Mouse (Mus musculus): ENCODE results near the gene Mbd6. TPM values are rescaled to one million over a fixed set of nuclear protein-coding genes. Genes with fewer than 3 reads are reported as not detected.

The Mbd6 gene
- total and polyA plus RNA-seq, 2 experiments: 1.0 to 19.2 TPM

DNA sequence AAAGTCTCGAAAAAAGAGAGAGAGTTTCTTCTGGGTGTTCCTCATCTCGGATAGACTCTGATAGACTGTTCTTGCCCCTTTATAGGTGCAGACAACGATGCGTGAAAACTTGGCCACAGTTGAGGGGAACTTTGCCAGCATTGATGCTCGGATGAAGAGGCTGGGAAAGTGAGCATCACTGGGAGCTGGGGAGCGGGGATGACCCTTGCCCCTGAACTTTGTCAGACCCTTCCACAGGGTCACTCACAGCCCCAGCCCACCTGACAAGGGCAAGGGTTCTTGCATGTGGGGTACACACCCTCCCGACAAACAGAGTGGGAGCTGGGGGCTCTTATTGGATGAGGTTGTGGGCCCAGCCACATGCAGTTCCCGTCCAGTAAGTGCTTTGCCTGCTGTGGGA is 7.5 kb downstream of the Mbd6 start:
- Histone ChIP-seq H3K36me3 (ENCODE audit: control insufficient read depth, insufficient read depth, low read length) (peaks cover 54% of the 10 kb centered on the region), H3K27me3 (ENCODE audit: control insufficient read depth, insufficient read depth, low read length) (no peaks in the 10 kb centered on the region), H3K9ac (ENCODE audit: low read depth, low read length) (no peak overlapping the region), H3K4me3 (ENCODE audit: insufficient read depth, low read depth, low read length) (no peak overlapping the region), H3K79me2 (ENCODE audit: control insufficient read depth, insufficient read depth, low read length) (peaks cover 6% of the 10 kb centered on the region; the same call in 1 of the 2 replicates), H3K27ac (replicated peaks; ENCODE audit: insufficient read depth, low read depth, low read length) (no peak overlapping the region), H3K4me1 (ENCODE audit: control insufficient read depth, insufficient read depth, low read length) (no peaks in the 10 kb centered on the region)
- no peak for DNase-seq (ENCODE audit: extremely low read depth, low read depth, low spot score)
- TF ChIP-seq POLR2A (IDR thresholded peaks at IDR 0.05; ENCODE audit: extremely low read depth, insufficient read depth, low read length) (no peak), CTCF (IDR thresholded peaks at IDR 0.05; ENCODE audit: low read depth, low read length) (no peak)
- 68% methylated on average over 8 of the region's 8 CpGs for WGBS

DNA sequence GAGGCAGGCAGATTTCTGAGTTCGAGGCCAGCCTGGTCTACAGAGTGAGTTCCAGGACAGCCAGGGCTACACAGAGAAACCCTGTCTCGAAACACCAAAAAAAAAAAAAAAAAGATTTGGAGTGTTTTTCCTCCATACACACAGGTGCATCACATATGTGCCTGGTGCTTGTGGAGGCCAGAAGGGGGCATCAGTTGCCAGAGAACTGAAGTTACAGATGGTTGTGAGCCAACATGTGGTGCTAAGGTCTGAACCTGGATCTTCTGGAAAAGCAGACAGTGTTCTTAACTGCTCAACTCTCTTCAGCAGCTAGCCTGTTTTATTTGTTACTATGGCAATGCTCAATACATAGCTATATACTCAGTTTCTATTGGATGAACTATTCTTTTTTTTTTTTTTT is 9.1 kb downstream of the Mbd6 start:
- Histone ChIP-seq H3K79me2 (ENCODE audit: control insufficient read depth, insufficient read depth, low read length) (no peaks in the 10 kb centered on the region), H3K9ac (ENCODE audit: low read depth, low read length) (no peak overlapping the region), H3K36me3 (ENCODE audit: control insufficient read depth, insufficient read depth, low read length) (peaks cover 65% of the 10 kb centered on the region), H3K27me3 (ENCODE audit: control insufficient read depth, insufficient read depth, low read length) (no peaks in the 10 kb centered on the region), H3K27ac (replicated peaks; ENCODE audit: insufficient read depth, low read depth, low read length) (no peak overlapping the region), H3K4me1 (ENCODE audit: control insufficient read depth, insufficient read depth, low read length) (no peaks in the 10 kb centered on the region), H3K4me3 (ENCODE audit: insufficient read depth, low read depth, low read length) (no peak overlapping the region)
- DNase-seq (ENCODE audit: extremely low read depth, low read depth, low spot score): no peak
- 0 out of 2 replicates have a peak, but pooled peaks have one; percentile 12 for TF ChIP-seq CTCF (IDR thresholded peaks at IDR 0.05; ENCODE audit: low read depth, low read length)
- TF ChIP-seq POLR2A (IDR thresholded peaks at IDR 0.05; ENCODE audit: extremely low read depth, insufficient read depth, low read length): no peak
- 91% methylated on average over 2 of the region's 2 CpGs for WGBS

DNA sequence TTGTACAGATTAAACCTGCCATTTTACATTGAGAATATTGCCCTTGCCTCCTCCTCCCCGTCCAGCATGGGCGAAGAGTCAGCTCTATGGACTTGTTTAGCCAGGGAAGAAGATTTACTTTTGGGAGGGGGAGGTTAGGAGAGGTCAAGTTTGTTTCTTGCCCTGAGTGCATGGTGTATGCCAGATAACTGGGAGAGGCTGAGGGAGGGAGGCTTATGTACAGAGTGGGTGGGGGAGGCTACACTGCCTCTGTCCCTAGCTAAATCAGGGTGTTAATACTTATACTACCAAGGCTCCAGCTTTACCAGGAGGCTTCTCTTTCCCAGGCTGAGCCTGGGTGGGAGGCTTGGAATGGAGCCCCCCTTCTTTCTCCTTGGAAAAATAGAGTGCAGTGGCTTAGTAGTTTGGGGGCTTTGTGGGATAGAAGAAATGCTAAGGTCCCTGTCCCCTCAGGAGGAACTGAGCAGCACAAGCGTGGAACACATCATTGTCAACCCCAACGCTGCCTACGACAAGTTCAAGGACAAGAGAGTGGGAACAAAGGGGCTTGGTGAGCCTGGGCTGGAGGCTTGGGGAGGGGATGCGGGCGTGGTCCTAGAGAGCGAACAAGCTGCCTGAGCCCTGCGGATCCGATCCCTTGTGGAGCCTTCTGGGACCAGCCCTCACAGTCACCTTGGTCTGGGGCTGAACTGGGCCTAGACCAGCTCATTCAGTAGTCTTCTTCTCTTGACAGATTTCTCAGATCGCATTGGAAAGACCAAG is 14.4 kb downstream of the Mbd6 start:
- Histone ChIP-seq H3K4me1 (ENCODE audit: control insufficient read depth, insufficient read depth, low read length) (no peaks in the 10 kb centered on the region; the same call in 1 of the 2 replicates), H3K79me2 (ENCODE audit: control insufficient read depth, insufficient read depth, low read length) (no peaks in the 10 kb centered on the region), H3K27me3 (ENCODE audit: control insufficient read depth, insufficient read depth, low read length) (no peaks in the 10 kb centered on the region), H3K4me3 (ENCODE audit: insufficient read depth, low read depth, low read length) (no peak overlapping the region), H3K9ac (ENCODE audit: low read depth, low read length) (no peak overlapping the region), H3K27ac (replicated peaks; ENCODE audit: insufficient read depth, low read depth, low read length) (no peak overlapping the region), H3K36me3 (ENCODE audit: control insufficient read depth, insufficient read depth, low read length) (peaks cover 38% of the 10 kb centered on the region)
- no peak for DNase-seq (ENCODE audit: extremely low read depth, low read depth, low spot score)
- TF ChIP-seq POLR2A (IDR thresholded peaks at IDR 0.05; ENCODE audit: extremely low read depth, insufficient read depth, low read length) (no peak), CTCF (IDR thresholded peaks at IDR 0.05; ENCODE audit: low read depth, low read length) (no peak)
- WGBS: 89% methylated on average over 11 of the region's 11 CpGs

DNA sequence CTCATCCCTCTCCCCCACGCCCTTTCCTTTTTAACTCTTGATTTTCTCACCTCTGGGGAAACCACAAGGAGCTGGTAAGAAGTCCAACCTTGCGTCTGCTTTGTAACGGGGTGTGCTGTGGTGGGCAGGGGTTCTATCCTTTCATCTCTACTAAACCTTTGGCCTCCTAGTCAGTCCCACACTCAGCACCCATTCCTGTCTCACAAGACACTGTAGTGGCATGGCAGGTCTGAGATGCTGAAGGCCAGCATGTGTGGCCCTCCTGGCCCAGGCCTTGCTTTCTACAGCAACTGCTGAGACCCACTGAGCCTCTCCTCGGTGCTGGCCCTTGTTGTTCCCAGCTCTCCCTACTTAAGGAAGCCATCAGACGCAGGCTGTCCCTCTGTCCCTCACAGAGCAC is 16.4 kb downstream of the Mbd6 start:
- H3K27me3 ChIP-seq (ENCODE audit: control insufficient read depth, insufficient read depth, low read length): no peaks in the 10 kb centered on the region
- no peak overlapping the region for H3K9ac ChIP-seq (ENCODE audit: low read depth, low read length)
- H3K79me2 ChIP-seq (ENCODE audit: control insufficient read depth, insufficient read depth, low read length): peaks cover 9% of the 10 kb centered on the region; the same call in 1 of the 2 replicates
- 95% methylated on average over 5 of the region's 5 CpGs for WGBS
- no peak for TF ChIP-seq CTCF (IDR thresholded peaks at IDR 0.05; ENCODE audit: low read depth, low read length)
- no peak for TF ChIP-seq POLR2A (IDR thresholded peaks at IDR 0.05; ENCODE audit: extremely low read depth, insufficient read depth, low read length)
- no peak for DNase-seq (ENCODE audit: extremely low read depth, low read depth, low spot score)
- peaks cover 29% of the 10 kb centered on the region for H3K36me3 ChIP-seq (ENCODE audit: control insufficient read depth, insufficient read depth, low read length)
- no peak overlapping the region for H3K27ac ChIP-seq (replicated peaks; ENCODE audit: insufficient read depth, low read depth, low read length)
- H3K4me3 ChIP-seq (ENCODE audit: insufficient read depth, low read depth, low read length): no peak overlapping the region
- H3K4me1 ChIP-seq (ENCODE audit: control insufficient read depth, insufficient read depth, low read length): peaks cover 3% of the 10 kb centered on the region

DNA sequence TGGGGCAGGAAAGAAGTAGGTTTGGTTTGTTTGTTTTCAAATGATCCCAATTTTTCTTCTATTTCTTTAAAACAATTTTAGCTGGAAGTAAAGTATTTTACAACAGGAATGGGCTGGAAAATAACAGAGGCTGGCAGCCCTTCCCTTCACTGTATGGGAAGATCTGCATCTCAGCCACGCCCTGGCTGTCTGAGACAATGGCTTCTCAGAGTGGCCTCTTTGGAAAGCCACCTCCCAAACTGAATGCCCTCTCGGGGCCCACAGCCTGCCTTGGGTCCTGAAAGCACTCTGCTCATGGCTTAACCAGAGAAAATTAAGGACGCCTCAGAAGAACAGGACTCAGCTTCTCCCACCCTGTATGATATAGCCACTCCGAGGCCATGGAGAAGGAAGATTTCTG is 18.9 kb downstream of the Mbd6 start:
- H3K9ac ChIP-seq (ENCODE audit: low read depth, low read length): no peak overlapping the region
- peaks cover 12% of the 10 kb centered on the region; the same call in 1 of the 2 replicates for H3K36me3 ChIP-seq (ENCODE audit: control insufficient read depth, insufficient read depth, low read length)
- H3K79me2 ChIP-seq (ENCODE audit: control insufficient read depth, insufficient read depth, low read length): peaks cover 19% of the 10 kb centered on the region; the same call in 1 of the 2 replicates
- TF ChIP-seq CTCF (IDR thresholded peaks at IDR 0.05; ENCODE audit: low read depth, low read length) (no peak), POLR2A (IDR thresholded peaks at IDR 0.05; ENCODE audit: extremely low read depth, insufficient read depth, low read length) (no peak)
- H3K4me1 ChIP-seq (ENCODE audit: control insufficient read depth, insufficient read depth, low read length): peaks cover 7% of the 10 kb centered on the region
- H3K27me3 ChIP-seq (ENCODE audit: control insufficient read depth, insufficient read depth, low read length): no peaks in the 10 kb centered on the region
- DNase-seq (ENCODE audit: extremely low read depth, low read depth, low spot score): no peak
- no peak overlapping the region for H3K4me3 ChIP-seq (ENCODE audit: insufficient read depth, low read depth, low read length)
- 97% methylated on average over 4 of the region's 4 CpGs for WGBS
- H3K27ac ChIP-seq (replicated peaks; ENCODE audit: insufficient read depth, low read depth, low read length): no peak overlapping the region

DNA sequence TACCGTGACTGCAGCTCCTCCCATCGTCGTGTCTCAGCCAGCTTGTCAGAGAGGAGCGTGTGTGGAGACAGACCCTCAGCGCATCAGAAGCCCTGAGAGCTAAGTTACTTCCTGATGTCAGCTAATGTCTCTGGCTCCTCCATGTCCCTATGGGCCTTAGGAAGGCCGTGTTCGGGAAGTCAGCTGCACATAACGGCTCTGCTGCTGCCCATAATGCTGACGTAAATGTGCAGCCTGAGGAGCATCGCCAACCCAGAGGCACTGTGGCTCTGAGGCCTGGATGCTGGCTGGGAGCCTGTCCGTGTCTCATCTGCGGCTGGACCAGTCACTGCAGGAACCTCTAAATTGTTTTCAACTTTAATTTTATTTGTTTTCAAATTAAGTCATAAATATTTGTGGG is 19.8 kb downstream of the Mbd6 start:
- no peak overlapping the region for H3K4me3 ChIP-seq (ENCODE audit: insufficient read depth, low read depth, low read length)
- peaks cover 7% of the 10 kb centered on the region for H3K4me1 ChIP-seq (ENCODE audit: control insufficient read depth, insufficient read depth, low read length)
- H3K36me3 ChIP-seq (ENCODE audit: control insufficient read depth, insufficient read depth, low read length): peaks cover 10% of the 10 kb centered on the region; the same call in 1 of the 2 replicates
- no peak overlapping the region for H3K9ac ChIP-seq (ENCODE audit: low read depth, low read length)
- H3K79me2 ChIP-seq (ENCODE audit: control insufficient read depth, insufficient read depth, low read length): peaks cover 19% of the 10 kb centered on the region; the same call in 1 of the 2 replicates
- no peak overlapping the region for H3K27ac ChIP-seq (replicated peaks; ENCODE audit: insufficient read depth, low read depth, low read length)
- no peaks in the 10 kb centered on the region for H3K27me3 ChIP-seq (ENCODE audit: control insufficient read depth, insufficient read depth, low read length)
- TF ChIP-seq POLR2A (IDR thresholded peaks at IDR 0.05; ENCODE audit: extremely low read depth, insufficient read depth, low read length) (no peak), CTCF (IDR thresholded peaks at IDR 0.05; ENCODE audit: low read depth, low read length) (no peak)
- 85% methylated on average over 12 of the region's 12 CpGs for WGBS
- no peak for DNase-seq (ENCODE audit: extremely low read depth, low read depth, low spot score)

Data from liver, adult 2 months (tissue).